ENCODE assay signal across 24 mouse cellular contexts in the genomic region with DNA sequence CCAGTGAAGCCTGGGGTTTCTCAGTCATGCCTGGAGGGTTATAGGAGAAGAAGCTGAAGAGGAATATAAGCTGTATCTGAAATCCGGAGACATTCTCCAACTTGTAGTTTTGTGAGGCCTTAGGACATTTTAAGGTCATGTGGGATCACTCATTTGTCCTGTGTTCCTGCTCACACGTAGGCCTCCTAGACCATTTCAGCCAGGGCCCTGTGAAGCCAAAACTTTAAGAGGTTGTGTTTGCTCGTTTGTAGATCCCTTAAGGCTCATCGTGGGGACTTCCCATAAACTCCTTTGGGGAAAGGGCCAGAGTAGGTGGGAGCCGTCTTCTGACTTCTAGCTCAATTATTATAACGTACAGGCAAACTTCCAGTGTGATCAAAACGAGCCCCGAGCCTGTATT.
DNase-seq lines count a peak whose midpoint lies in the region; ATAC-seq and TF ChIP-seq lines count a peak whose summit lies in the region.
"Had no signal": no experiment of that assay in that cellular context is flagged by ENCODE, and none has a peak within 500 bp of the region (broad histone marks: within the 10 kb centered on the region; RNA-seq: fewer than 3 reads in every experiment).

No protein-coding gene starts in this region.

- no peaks in the 10 kb centered on the region for H3K79me2 ChIP-seq in heart, adult 2 months (replicated peaks; ENCODE audit: control insufficient read depth, insufficient read depth, low read length)

- H3K27me3 ChIP-seq in limb, embryonic 13.5 days = no peaks in the 10 kb centered on the region
- H3K27me3 ChIP-seq in limb, embryonic 10.5 days (ENCODE audit: low read depth, poor library complexity, severe bottlenecking) = no peaks in the 10 kb centered on the region
- no peaks in the 10 kb centered on the region for H3K27me3 ChIP-seq in G1E (ENCODE audit: insufficient read depth, low read length)
- no peaks in the 10 kb centered on the region for H3K27me3 ChIP-seq in embryonic facial prominence, embryonic 14.5 days (replicated peaks; ENCODE audit: control insufficient read depth, insufficient read depth, low read length)
- H3K27me3 ChIP-seq in limb, embryonic 15.5 days = no peaks in the 10 kb centered on the region
- H3K27me3 ChIP-seq in heart, adult 2 months (ENCODE audit: control insufficient read depth, insufficient read depth, low read length) = no peaks in the 10 kb centered on the region
- H3K27me3 ChIP-seq: embryonic facial prominence, embryonic 15.5 days; forebrain, embryonic 12.5 days had no signal

- TF ChIP-seq EP300 in heart, adult 2 months (IDR thresholded peaks at IDR 0.05; ENCODE audit: insufficient read depth, low read depth, low read length) = no peak

- TF ChIP-seq POLR2A in heart, adult 2 months (IDR thresholded peaks at IDR 0.05; ENCODE audit: insufficient read depth, low read depth, low read length) = no peak

- peak overlapping the region; percentile 28; the same call in 1 of the 2 replicates for H3K27ac ChIP-seq in limb, embryonic 13.5 days
- no peak overlapping the region for H3K27ac ChIP-seq in limb, embryonic 10.5 days
- peak overlapping the region; percentile 68 for H3K27ac ChIP-seq in embryonic facial prominence, embryonic 14.5 days (replicated peaks; ENCODE audit: low read depth, low read length)
- H3K27ac ChIP-seq in limb, embryonic 15.5 days = peak overlapping the region; percentile 63; the same call in 1 of the 2 replicates
- no peak overlapping the region for H3K27ac ChIP-seq in heart, adult 2 months
- H3K27ac ChIP-seq: embryonic facial prominence, embryonic 15.5 days; forebrain, embryonic 10.5 days; forebrain, embryonic 12.5 days had no signal

- intact Hi-C loops in heart, adult 2 months (cut with DNase I) = no loop called here

- no peak overlapping the region for H3K4me3 ChIP-seq in limb, embryonic 13.5 days
- H3K4me3 ChIP-seq in limb, embryonic 10.5 days = no peak overlapping the region
- peak overlapping the region; percentile 1; the same call in 1 of the 2 replicates for H3K4me3 ChIP-seq in G1E (ENCODE audit: low read depth, low read length)
- no peak overlapping the region for H3K4me3 ChIP-seq in embryonic facial prominence, embryonic 14.5 days (ENCODE audit: low read depth, low read length)
- H3K4me3 ChIP-seq in limb, embryonic 15.5 days = no peak overlapping the region
- no peak overlapping the region for H3K4me3 ChIP-seq in heart, adult 2 months
- H3K4me3 ChIP-seq: embryonic facial prominence, embryonic 15.5 days; erythroblast, embryonic 14.5 days; forebrain, embryonic 10.5 days; forebrain, embryonic 12.5 days had no signal

- peak; percentile 51; the same call in 1 of the 2 replicates for ATAC-seq in limb, embryonic 13.5 days (ENCODE audit: low FRiP score, low read depth)
- no peak for ATAC-seq in G1E (ENCODE audit: extremely low read depth, insufficient number of reproducible peaks, low FRiP score, poor library complexity, severe bottlenecking)
- ATAC-seq in embryonic facial prominence, embryonic 14.5 days (ENCODE audit: low read depth) = no peak
- ATAC-seq in limb, embryonic 15.5 days (ENCODE audit: insufficient number of reproducible peaks, low FRiP score, low TSS enrichment, low read depth) = peak; percentile 40; the same call in 1 of the 2 replicates
- ATAC-seq: forebrain, embryonic 14.5 days; forebrain, postnatal 0 days had no signal

- H3K4me2 ChIP-seq in limb, embryonic 13.5 days (replicated peaks) = no peak overlapping the region
- 0 out of 2 replicates have a peak overlapping the region, but pooled peaks have one; percentile 11 for H3K4me2 ChIP-seq in embryonic facial prominence, embryonic 14.5 days (ENCODE audit: low read depth, low read length)
- H3K4me2 ChIP-seq in limb, embryonic 15.5 days = no peak overlapping the region
- H3K4me2 ChIP-seq: embryonic facial prominence, embryonic 15.5 days; forebrain, embryonic 12.5 days had no signal

- peaks cover 22% of the 10 kb centered on the region for H3K4me1 ChIP-seq in limb, embryonic 13.5 days
- peaks cover 10% of the 10 kb centered on the region; the same call in 1 of the 2 replicates for H3K4me1 ChIP-seq in limb, embryonic 10.5 days
- peaks cover 45% of the 10 kb centered on the region for H3K4me1 ChIP-seq in G1E (ENCODE audit: insufficient read depth, low read depth, low read length)
- peaks cover 9% of the 10 kb centered on the region; the same call in 1 of the 2 replicates for H3K4me1 ChIP-seq in embryonic facial prominence, embryonic 14.5 days (ENCODE audit: control insufficient read depth, insufficient read depth, low read length)
- H3K4me1 ChIP-seq in limb, embryonic 15.5 days = no peaks in the 10 kb centered on the region
- no peaks in the 10 kb centered on the region for H3K4me1 ChIP-seq in heart, adult 2 months (ENCODE audit: control insufficient read depth, insufficient read depth, low read length)
- H3K4me1 ChIP-seq: embryonic facial prominence, embryonic 15.5 days; forebrain, embryonic 12.5 days had no signal

- TF ChIP-seq CTCF in G1E (IDR thresholded peaks at IDR 0.05; ENCODE audit: low read depth, low read length) = no peak
- no peak for TF ChIP-seq CTCF in heart, adult 2 months (IDR thresholded peaks at IDR 0.05)

- H3K36me3 ChIP-seq in limb, embryonic 13.5 days = no peaks in the 10 kb centered on the region
- no peaks in the 10 kb centered on the region for H3K36me3 ChIP-seq in limb, embryonic 10.5 days
- H3K36me3 ChIP-seq in G1E (replicated peaks) = no peaks in the 10 kb centered on the region
- H3K36me3 ChIP-seq in embryonic facial prominence, embryonic 14.5 days (ENCODE audit: control insufficient read depth, insufficient read depth, low read length) = no peaks in the 10 kb centered on the region
- H3K36me3 ChIP-seq in limb, embryonic 15.5 days = no peaks in the 10 kb centered on the region
- H3K36me3 ChIP-seq in heart, adult 2 months (ENCODE audit: control insufficient read depth, insufficient read depth, low read length) = no peaks in the 10 kb centered on the region
- H3K36me3 ChIP-seq: embryonic facial prominence, embryonic 15.5 days; forebrain, embryonic 10.5 days; forebrain, embryonic 12.5 days had no signal

- no peak for DNase-seq in limb, embryonic 10.5 days (ENCODE audit: low spot score)
- no peak for DNase-seq in G1E (ENCODE audit: low spot score)
- peak; percentile 49 for DNase-seq in embryonic facial prominence, embryonic 14.5 days (ENCODE audit: low spot score)
- no peak for DNase-seq in gastrocnemius, postnatal 25 days
- no peak for DNase-seq in right cerebral cortex, adult 2 months (ENCODE audit: low spot score in 2 of 2)
- no peak for DNase-seq in heart, adult 2 months
- DNase-seq: adrenal gland, adult 2 months; adrenal gland, postnatal 10 days; adrenal gland, postnatal 25 days; cerebellum, adult 11 months; cerebellum, adult 18-20 months; cerebellum, adult 8-10 months; cerebellum, adult 9-11 months; cerebellum, postnatal 14 days; cerebellum, postnatal 36 days; embryo, embryonic 11 days; forebrain, postnatal 0 days had no signal

- no peaks in the 10 kb centered on the region for H3K9me3 ChIP-seq in limb, embryonic 13.5 days
- no peaks in the 10 kb centered on the region for H3K9me3 ChIP-seq in limb, embryonic 10.5 days (replicated peaks)
- H3K9me3 ChIP-seq in G1E (replicated peaks) = no peaks in the 10 kb centered on the region
- H3K9me3 ChIP-seq in embryonic facial prominence, embryonic 14.5 days (ENCODE audit: control insufficient read depth, low read length) = no peaks in the 10 kb centered on the region
- no peaks in the 10 kb centered on the region for H3K9me3 ChIP-seq in limb, embryonic 15.5 days
- H3K9me3 ChIP-seq: embryonic facial prominence, embryonic 15.5 days; forebrain, embryonic 10.5 days; forebrain, embryonic 12.5 days had no signal

- no peak overlapping the region for H3K9ac ChIP-seq in limb, embryonic 13.5 days
- no peak overlapping the region for H3K9ac ChIP-seq in embryonic facial prominence, embryonic 14.5 days (ENCODE audit: low read depth, low read length)
- H3K9ac ChIP-seq in limb, embryonic 15.5 days = no peak overlapping the region
- H3K9ac ChIP-seq in heart, adult 2 months (ENCODE audit: low read depth, low read length) = no peak overlapping the region
- H3K9ac ChIP-seq: embryonic facial prominence, embryonic 15.5 days; forebrain, embryonic 12.5 days; forebrain, postnatal 0 days had no signal

- WGBS in limb, embryonic 13.5 days = 41% methylated on average over 8 of the region's 8 CpGs
- WGBS in limb, embryonic 10.5 days = 86% methylated on average over 8 of the region's 8 CpGs
- WGBS in embryonic facial prominence, embryonic 14.5 days = 56% methylated on average over 8 of the region's 8 CpGs
- 46% methylated on average over 8 of the region's 8 CpGs for WGBS in limb, embryonic 15.5 days
- 83% methylated on average over 8 of the region's 8 CpGs for WGBS in heart, adult 2 months

Comparison
In these comparisons a context has a peak if more than half of its experiments do, and no peak if none do; other contexts are left out.
1. H3K27ac ChIP-seq: peak in limb, embryonic 13.5 days (single experiment), embryonic facial prominence, embryonic 14.5 days (single experiment) and limb, embryonic 15.5 days (single experiment); none in limb, embryonic 10.5 days (single experiment) and heart, adult 2 months (single experiment).
2. ATAC-seq: peak in limb, embryonic 13.5 days (single experiment) and limb, embryonic 15.5 days (single experiment); none in G1E (single experiment) and embryonic facial prominence, embryonic 14.5 days (single experiment).